Mouse (Mus musculus) bone marrow, adult 2 months (tissue): ENCODE measurements around the gene Mok.

Experiments used
- CTCF ChIP-seq: fragments of 200-500 bp; IDR thresholded peaks from 2 replicates; pipeline ENCODE4 v1.5.1; 2011; ENCODE audit warnings: low read length, control low read depth; ENCODE audit not compliant: control insufficient read depth, insufficient read depth
- POLR2A ChIP-seq: fragments of 200-500 bp; IDR thresholded peaks from 2 replicates; pipeline ENCODE4 v1.6.1; 2011; ENCODE audit warnings: low read depth, mild to moderate bottlenecking, control low read depth, low read length, borderline replicate concordance; ENCODE audit not compliant: control insufficient read depth

GRCm38 (mm10) chr12:110836729-110837128 lies 4.0 kb downstream of the Mok start:
- TF ChIP-seq CTCF (no peak), POLR2A (no peak)
